Mouse (Mus musculus) liver, postnatal 0 days (tissue): ENCODE data around the gene Adam8.

ENCODE experiments used
- CTCF ChIP-seq: sonication (generic); IDR thresholded peaks from 2 replicates; pipeline ENCODE4 v1.5.1; 2016; ENCODE audit warnings: antibody characterized with exemption, low read depth
- EP300 ChIP-seq: IDR thresholded peaks from 2 replicates; pipeline ENCODE4 v1.6.1; 2016; ENCODE audit warnings: antibody characterized with exemption, low read depth, mild to moderate bottlenecking

DNA sequence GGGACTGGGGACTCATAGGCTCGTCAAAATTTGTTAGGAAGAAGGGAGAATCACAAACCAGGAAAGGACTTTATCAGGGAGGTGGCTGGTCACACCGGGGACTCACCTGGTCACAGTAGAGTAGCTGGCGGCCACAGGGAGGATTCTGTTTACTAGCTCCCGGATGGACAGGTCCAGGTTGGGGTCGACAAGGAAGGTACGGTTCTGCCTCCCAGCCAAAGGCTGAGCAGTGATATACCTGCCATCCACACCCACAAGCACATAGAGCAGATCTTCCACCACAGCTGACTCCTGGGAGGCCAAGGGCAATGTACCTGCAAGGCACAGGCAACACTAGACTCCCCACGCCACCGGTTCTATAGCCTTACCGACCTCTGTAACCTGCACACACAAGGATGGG is 15.4 kb upstream of the Adam8 start:
- TF ChIP-seq CTCF, result no peak
- no peak for TF ChIP-seq EP300
